Mouse (Mus musculus) left cerebral cortex, postnatal 10 days (tissue): Measurements from ENCODE around the gene Gpr89. TPM values are rescaled to one million over a fixed set of nuclear protein-coding genes. Genes with fewer than 3 reads are reported as not detected.

Experiments
- DNase-seq, 2 experiments: peaks; one replicate each; pipeline ENCODE4 v3.0.0; 2021 to 2022; ENCODE audit warnings: low spot score in 2 of 2, mixed read lengths in 1 of 2; ENCODE audit errors: extremely low spot score in 1 of 2
- intact Hi-C: fragments of 180-260 bp; cut with DNase I; formaldehyde crosslinking; loops from one replicate; pipeline ENCODE4 v1.15.1; 2025
- total RNA-seq, 2 experiments: library from RNA; stranded (reverse); gene quantifications; 2 replicates each; pipeline ENCODE4 v1.2.3; 2021

The Gpr89 gene
- total RNA-seq: 10 to 100 TPM; 43.8 to 45.9 TPM

- intact Hi-C loops: no loop called here
These were observed at the start of gene Gpr89 for GRCm38 (mm10) chr3:96904851-96905541. Gpr89 (minus strand) TSS chr3:96905346.

GRCm38 (mm10) chr3:96953489-96954233, 48.5 kb upstream of the Gpr89 start:
- intact Hi-C loops: no loop called here
- DNase-seq: no peak

More at GRCm38 (mm10) chr3:96904851-96905541, at the start of gene Gpr89:
- peak; percentile 93 to 94 for DNase-seq

- DNase-seq: no peak
- intact Hi-C loops: no loop called here
These were observed 37.6 kb upstream of the Gpr89 start for GRCm38 (mm10) chr3:96942706-96943105.

GRCm38 (mm10) chr3:96938738-96939137, 33.6 kb upstream of the Gpr89 start:
- intact Hi-C loops: loop anchor here (2.0 to 5.0 kb wide), 2 partner anchors 246 to 399 kb away; no protein-coding TSS in a partner anchor
- peak; percentile 88 for DNase-seq

- intact Hi-C loops: loop anchor here (2.0 to 5.0 kb wide), 3 partner anchors 247 to 647 kb away; no protein-coding TSS in a partner anchor
- peak in 1 of 2 experiments; percentile 37 for DNase-seq
These were observed 32.5 kb upstream of the Gpr89 start for GRCm38 (mm10) chr3:96937606-96938005.

- DNase-seq: peak in 1 of 2 experiments; percentile 22
- intact Hi-C loops: loop anchor here (1.0 to 5.0 kb wide), 3 partner anchors 140 to 649 kb away; no protein-coding TSS in a partner anchor
These were observed 31.1 kb upstream of the Gpr89 start for GRCm38 (mm10) chr3:96936241-96936640.

GRCm38 (mm10) chr3:96931261-96931681, 26.1 kb upstream of the Gpr89 start:
- no peak for DNase-seq
- intact Hi-C loops: no loop called here

GRCm38 (mm10) chr3:96925920-96926319, 20.8 kb upstream of the Gpr89 start, which contains the start of gene Gja8:
Gja8 (minus strand) TSS chr3:96926020.
- DNase-seq: no peak
- intact Hi-C loops: no loop called here

- intact Hi-C loops: no loop called here
- DNase-seq: no peak
These were observed 19.5 kb upstream of the Gpr89 start for GRCm38 (mm10) chr3:96924631-96925030.

GRCm38 (mm10) chr3:96920991-96921390, 15.8 kb upstream of the Gpr89 start:
- intact Hi-C loops: no loop called here
- no peak for DNase-seq

GRCm38 (mm10) chr3:96905592-96905991, 446 bp upstream of the Gpr89 start:
- intact Hi-C loops: no loop called here
- DNase-seq: no peak

- intact Hi-C loops: no loop called here
- no peak for DNase-seq
These were observed 753 bp downstream of the Gpr89 start, which contains the start of gene Gja5 for GRCm38 (mm10) chr3:96904393-96904792. Gja5 (plus strand) TSS chr3:96904693.

- DNase-seq: no peak
- intact Hi-C loops: no loop called here
These were observed 2.7 kb downstream of the Gpr89 start for GRCm38 (mm10) chr3:96902336-96902999.

- DNase-seq: no peak
- intact Hi-C loops: no loop called here
These were observed 21.5 kb downstream of the Gpr89 start for GRCm38 (mm10) chr3:96883690-96884089.

- no peak for DNase-seq
- intact Hi-C loops: no loop called here
These were observed 22.9 kb downstream of the Gpr89 start for GRCm38 (mm10) chr3:96882061-96882849.

GRCm38 (mm10) chr3:96881557-96881956, 23.6 kb downstream of the Gpr89 start:
- no peak for DNase-seq

GRCm38 (mm10) chr3:96880385-96880784, 24.8 kb downstream of the Gpr89 start:
- no peak for DNase-seq
- intact Hi-C loops: no loop called here

More at GRCm38 (mm10) chr3:96881557-96881956, 23.6 kb downstream of the Gpr89 start:
- intact Hi-C loops: no loop called here

GRCm38 (mm10) chr3:96879536-96879935, 25.6 kb downstream of the Gpr89 start:
- intact Hi-C loops: no loop called here

More at GRCm38 (mm10) chr3:96879536-96879935, 25.6 kb downstream of the Gpr89 start:
- no peak for DNase-seq
